Mouse (Mus musculus) yolk sac, embryonic 10.5 days (tissue): ENCODE data around the gene Styxl1.

ENCODE experiments used
- DNase-seq: peaks from one replicate; pipeline ENCODE4 v3.0.0-alpha.2; 2017; ENCODE audit warnings: low spot score

Styxl1 gene

GRCm38 (mm10) chr5:135764971-135765370 lies 13.2 kb downstream of the Styxl1 start:
- no peak for DNase-seq

GRCm38 (mm10) chr5:135763526-135763925 lies 14.7 kb downstream of the Styxl1 start:
- DNase-seq = no peak

DNA sequence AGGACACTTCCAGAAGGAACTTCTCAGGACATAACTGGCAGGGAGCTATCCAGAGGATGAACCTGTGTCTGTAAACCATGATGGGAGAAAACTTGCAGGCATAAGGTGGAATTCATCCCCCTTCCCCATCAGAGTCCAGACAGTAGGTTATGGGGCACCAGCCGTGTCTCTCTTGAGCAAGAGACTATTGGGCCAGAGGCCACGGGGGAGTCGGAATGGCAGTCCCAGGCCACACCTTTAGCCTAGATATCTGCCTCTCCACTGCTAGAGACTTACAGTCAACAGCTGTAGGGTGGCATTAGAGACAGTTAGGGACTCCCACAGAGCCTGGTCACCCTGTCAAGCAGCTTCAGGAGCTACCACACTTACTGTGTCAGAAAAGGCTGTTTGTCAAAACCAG lies 16.3 kb downstream of the Styxl1 start:
- no peak for DNase-seq

GRCm38 (mm10) chr5:135751595-135751994 lies 26.6 kb downstream of the Styxl1 start:
- no peak for DNase-seq

GRCm38 (mm10) chr5:135751041-135751440 lies 27.1 kb downstream of the Styxl1 start:
- DNase-seq = no peak

- no peak for DNase-seq
Measured at GRCm38 (mm10) chr5:135744742-135745141, 33.4 kb downstream of the Styxl1 start.

DNA sequence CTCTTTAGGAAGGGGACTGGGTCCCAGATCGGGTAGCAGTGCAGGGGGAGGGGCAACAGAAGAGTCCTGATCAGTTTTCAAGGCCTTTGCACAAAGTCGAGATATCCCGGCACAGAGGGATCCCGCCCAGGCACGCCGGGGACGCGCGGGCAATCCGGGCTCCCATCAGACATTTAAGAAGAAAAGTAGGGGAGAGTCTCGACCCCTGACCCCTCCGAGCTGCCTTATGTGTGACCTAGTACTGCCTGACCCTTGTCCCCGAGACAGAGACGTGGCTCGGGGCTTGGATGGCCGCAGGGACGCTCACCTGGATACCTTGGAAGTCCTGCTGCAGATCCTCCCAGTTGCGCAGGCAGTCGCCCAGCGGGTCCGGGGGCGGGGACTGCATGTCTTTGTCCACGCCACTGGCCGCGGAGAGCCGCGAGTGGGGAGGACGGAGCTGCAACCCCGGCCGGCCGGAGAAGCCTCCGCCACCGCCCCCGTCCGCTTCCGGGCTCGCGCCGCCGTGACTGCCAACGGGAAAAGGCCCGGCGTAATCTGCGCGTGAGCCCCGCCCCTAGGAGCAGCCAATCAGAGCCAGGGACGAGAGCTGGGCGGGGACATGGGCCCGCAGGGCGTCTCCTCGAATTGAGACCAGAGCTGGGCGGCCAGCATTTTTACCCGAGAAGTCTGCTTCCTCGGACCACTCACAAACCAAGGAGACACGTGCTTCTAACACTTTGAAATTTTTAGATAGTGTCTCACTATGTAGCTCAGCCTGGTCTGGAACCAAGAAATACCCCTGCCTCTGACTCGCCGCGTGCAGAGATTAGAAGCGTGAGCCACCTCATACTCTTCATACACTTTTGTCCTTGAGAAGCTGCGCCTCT lies 34.2 kb downstream of the Styxl1 start, which contains the start of gene Tmem120a:
Gene Tmem120a, minus strand, starts transcription at position 708 of the 869 bp plus-strand sequence.
- peak; percentile 96 for DNase-seq

- peak; percentile 77 for DNase-seq
Measured at GRCm38 (mm10) chr5:135742941-135743740, 35.0 kb downstream of the Styxl1 start.

GRCm38 (mm10) chr5:135742156-135742555 lies 36.0 kb downstream of the Styxl1 start:
- DNase-seq = peak; percentile 39

GRCm38 (mm10) chr5:135738266-135738665 lies 39.9 kb downstream of the Styxl1 start:
- no peak for DNase-seq

DNA sequence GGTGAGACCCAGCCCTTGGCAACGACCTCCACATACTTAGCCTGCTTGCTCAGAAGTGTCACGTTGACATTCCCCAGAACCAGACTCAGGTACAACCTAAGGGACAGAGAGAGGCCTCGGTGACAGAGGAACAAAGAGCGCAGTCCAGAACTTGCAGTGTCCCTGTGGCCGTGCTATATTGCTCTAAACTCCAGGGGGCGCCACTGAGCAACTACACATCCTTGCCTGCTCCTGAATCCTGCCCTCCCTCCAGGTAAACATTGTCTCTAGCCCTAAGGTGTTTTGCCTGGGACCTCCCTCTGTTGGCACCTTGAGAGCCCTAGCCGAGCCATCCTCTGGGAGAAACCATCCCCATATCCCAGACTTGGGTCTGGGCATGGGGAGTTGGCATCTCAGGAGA lies 41.0 kb downstream of the Styxl1 start:
- DNase-seq = no peak

DNA sequence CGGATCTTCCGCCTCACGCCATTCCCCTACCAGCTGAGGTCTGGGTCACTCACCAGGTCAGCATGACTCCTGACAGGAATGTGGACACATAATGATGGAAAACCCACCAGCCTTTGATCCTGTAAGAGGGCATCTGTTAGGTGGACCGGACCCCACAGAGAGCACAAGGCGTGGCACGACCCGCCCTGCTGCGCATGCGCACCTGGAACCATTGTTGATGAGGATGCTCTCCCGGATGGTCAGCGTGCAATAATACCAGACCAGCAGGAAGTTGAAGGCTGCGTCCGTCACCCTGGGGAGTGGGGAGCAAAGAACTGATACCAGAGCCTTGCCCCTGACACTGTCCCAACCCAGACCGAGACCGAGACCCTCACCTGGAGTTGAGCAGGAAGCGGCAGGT lies 41.6 kb downstream of the Styxl1 start:
- no peak for DNase-seq

DNA sequence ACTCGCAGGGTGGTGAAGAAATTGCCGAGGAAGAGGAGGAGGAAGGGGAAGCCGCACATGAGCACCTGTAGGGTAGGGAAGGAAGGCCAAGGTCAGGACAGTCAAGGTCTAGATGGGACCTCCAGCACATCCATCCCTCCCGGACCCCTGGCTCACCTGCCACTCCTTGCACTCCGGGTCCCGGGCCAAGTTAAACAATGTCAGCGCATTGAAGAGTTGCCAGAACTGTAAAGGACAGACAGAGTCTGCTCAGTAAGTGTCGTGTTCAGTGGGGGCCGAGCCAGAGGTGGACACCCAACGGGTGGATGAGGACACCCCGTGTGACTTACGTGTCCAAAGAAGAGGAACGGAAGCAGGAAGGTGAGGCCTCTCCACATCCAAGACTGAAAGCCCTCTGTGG lies 42.4 kb downstream of the Styxl1 start:
- no peak for DNase-seq

DNA sequence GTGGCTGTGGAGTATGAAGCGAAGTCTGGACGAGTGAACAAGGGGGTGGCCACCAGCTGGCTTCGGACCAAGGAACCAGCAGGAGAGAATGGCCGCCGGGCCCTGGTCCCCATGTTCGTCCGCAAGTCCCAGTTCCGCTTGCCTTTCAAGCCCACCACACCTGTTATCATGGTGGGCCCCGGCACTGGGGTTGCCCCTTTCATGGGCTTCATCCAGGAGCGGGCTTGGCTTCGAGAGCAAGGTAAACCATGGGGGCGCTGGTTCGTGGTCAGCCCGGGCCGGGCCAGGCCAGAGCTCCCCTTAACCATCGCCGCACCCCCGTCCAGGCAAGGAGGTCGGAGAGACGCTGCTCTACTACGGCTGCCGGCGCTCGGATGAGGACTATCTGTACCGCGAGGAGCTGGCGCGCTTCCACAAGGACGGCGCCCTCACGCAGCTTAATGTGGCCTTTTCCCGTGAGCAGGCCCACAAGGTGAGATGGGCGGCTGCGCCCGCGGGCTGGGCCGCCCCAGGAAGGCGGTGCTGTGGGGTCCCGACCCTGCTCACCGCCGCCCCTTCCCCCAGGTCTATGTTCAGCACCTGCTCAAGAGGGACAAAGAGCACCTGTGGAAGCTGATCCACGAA lies 44.0 kb downstream of the Styxl1 start:
- no peak for DNase-seq

- DNase-seq = no peak
Measured at GRCm38 (mm10) chr5:135733071-135733470, 45.1 kb downstream of the Styxl1 start.

GRCm38 (mm10) chr5:135731322-135731721 lies 46.9 kb downstream of the Styxl1 start:
- no peak for DNase-seq

GRCm38 (mm10) chr5:135730916-135731315 lies 47.3 kb downstream of the Styxl1 start:
- no peak for DNase-seq

- DNase-seq = no peak
Measured at GRCm38 (mm10) chr5:135730278-135730677, 47.9 kb downstream of the Styxl1 start.

GRCm38 (mm10) chr5:135729351-135729750 lies 48.8 kb downstream of the Styxl1 start:
- no peak for DNase-seq

GRCm38 (mm10) chr5:135728361-135728760 lies 49.8 kb downstream of the Styxl1 start:
- DNase-seq = no peak

GRCm38 (mm10) chr5:135727871-135728270 lies 50.3 kb downstream of the Styxl1 start:
- no peak for DNase-seq

GRCm38 (mm10) chr5:135726641-135727346 lies 51.4 kb downstream of the Styxl1 start:
- DNase-seq = peak; percentile 50
